Mouse (Mus musculus): ENCODE results near the gene Esp34. TPM values are rescaled to one million over a fixed set of nuclear protein-coding genes. Genes with fewer than 3 reads are reported as not detected.

Esp34 gene
- polyA plus RNA-seq (2011; ENCODE audit: insufficient read depth, insufficient read length, low replicate concordance, missing spikeins) = not detected in 2 replicates

DNA sequence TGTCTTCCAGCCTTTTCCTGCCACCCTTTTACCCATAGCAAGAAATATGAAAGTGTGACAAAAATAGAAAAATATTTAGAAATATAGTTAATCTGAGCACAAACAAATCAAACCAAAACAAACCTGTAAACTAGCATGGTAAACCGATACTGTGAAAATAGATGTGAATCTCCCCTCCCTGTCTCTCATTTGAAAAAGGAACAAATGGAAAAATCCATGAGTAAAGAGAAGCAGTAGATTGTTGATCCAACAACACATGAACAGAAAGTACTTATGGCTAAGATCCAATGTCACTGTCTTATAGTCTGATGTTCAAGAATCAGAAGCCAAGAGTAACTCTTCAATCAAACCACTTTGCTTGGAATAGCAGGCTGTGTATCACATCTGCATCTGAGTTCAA lies at the start of gene Esp34:
Esp34 (plus strand) TSS at position 301 of the 400 bp plus-strand sequence.
- Histone ChIP-seq H3K4me1 (ENCODE audit: control insufficient read depth, insufficient read depth, low read length) (no peaks in the 10 kb centered on the region), H3K27ac (ENCODE audit: control insufficient read depth, insufficient read depth, low read depth, low read length, poor library complexity) (no peak within 1 kb of the TSS), H3K4me3 (replicated peaks; ENCODE audit: control insufficient read depth, low read depth, low read length) (no peak within 1 kb of the TSS)
- TF ChIP-seq POLR2A (IDR thresholded peaks at IDR 0.05; ENCODE audit: borderline replicate concordance, control insufficient read depth, low read depth, low read length) (no peak), CTCF (IDR thresholded peaks at IDR 0.05; ENCODE audit: control insufficient read depth, insufficient read depth, low read length) (no peak)
- 79% methylated on average over 1 of the region's 1 CpGs for WGBS

DNA sequence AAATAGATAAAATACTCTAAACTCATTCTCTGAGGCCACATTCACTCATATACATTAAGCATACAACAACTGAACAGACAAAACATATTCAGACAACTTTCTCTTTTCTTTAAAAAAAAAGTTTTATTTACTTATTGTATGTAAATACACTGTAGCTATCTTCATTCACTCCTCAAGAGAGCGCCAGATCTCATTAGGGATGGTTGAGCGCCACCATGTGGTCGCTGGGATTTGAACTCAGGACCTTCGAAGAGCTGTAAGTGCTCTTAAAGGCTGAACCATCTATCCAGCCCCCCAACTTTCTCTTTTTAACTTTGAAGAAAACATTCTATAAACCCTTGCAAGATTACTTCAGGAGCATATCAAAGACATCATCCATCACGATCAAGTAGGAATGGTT lies 8.5 kb downstream of the Esp34 start:
- Histone ChIP-seq H3K4me3 (replicated peaks; ENCODE audit: control insufficient read depth, low read depth, low read length) (no peak overlapping the region), H3K4me1 (ENCODE audit: control insufficient read depth, insufficient read depth, low read length) (no peaks in the 10 kb centered on the region), H3K27ac (ENCODE audit: control insufficient read depth, insufficient read depth, low read depth, low read length, poor library complexity) (no peak overlapping the region)
- TF ChIP-seq POLR2A (IDR thresholded peaks at IDR 0.05; ENCODE audit: borderline replicate concordance, control insufficient read depth, low read depth, low read length) (no peak), CTCF (IDR thresholded peaks at IDR 0.05; ENCODE audit: control insufficient read depth, insufficient read depth, low read length) (no peak)
- 66% methylated on average over 5 of the region's 5 CpGs for WGBS

Other genes with a start within 250 kb of the Esp34 start
- gene Olfr137, start 246.6 kb upstream of the Esp34 start, polyA plus RNA-seq (2011; ENCODE audit: insufficient read depth, insufficient read length, low replicate concordance, missing spikeins) = not detected in 2 replicates
- not detected in 2 replicates for gene Olfr136, start 224.4 kb upstream of the Esp34 start, polyA plus RNA-seq (2011; ENCODE audit: insufficient read depth, insufficient read length, low replicate concordance, missing spikeins)
- not detected in 2 replicates for gene Esp36, start 134.0 kb upstream of the Esp34 start, polyA plus RNA-seq (2011; ENCODE audit: insufficient read depth, insufficient read length, low replicate concordance, missing spikeins)
- gene Esp31, start 85.3 kb downstream of the Esp34 start, polyA plus RNA-seq (2011; ENCODE audit: insufficient read depth, insufficient read length, low replicate concordance, missing spikeins) = not detected in 2 replicates

Measured in bone marrow, adult 2 months (tissue).